Mouse (Mus musculus) hindbrain, embryonic 13.5 days (tissue): ENCODE measurements at regions not wholly inside any gene's neighbourhood (a gene's known extent, or its start where the extent isn't known, plus 50 kb on each side); places are given as distances from the start of the nearest gene placed in this dataset.
A peak's percentile ranks its signal among the peaks of the same experiment; 100 is the strongest.

ENCODE experiments used
- ATAC-seq: fragments of 200-750 bp; cut with Nextera tagmentation; 2 replicates; pipeline ENCODE4 v1.8.0; 2017; ENCODE audit warnings: moderate TSS enrichment; ENCODE audit not compliant: low FRiP score
- H3K27ac ChIP-seq: fragments of 300-500 bp; sonication (generic); 2 replicates; pipeline ENCODE4 v1.5.1; 2015; ENCODE audit warnings: inconsistent platforms, mild to moderate bottlenecking, moderate library complexity
- H3K27me3 ChIP-seq: fragments of 300-500 bp; sonication (generic); 2 replicates; pipeline ENCODE4 v1.6.1; 2015; ENCODE audit warnings: mild to moderate bottlenecking, inconsistent platforms
- H3K36me3 ChIP-seq: fragments of 300-500 bp; sonication (generic); 2 replicates; pipeline ENCODE4 v1.6.1; 2015; ENCODE audit warnings: mild to moderate bottlenecking, inconsistent platforms
- H3K4me1 ChIP-seq: fragments of 300-500 bp; sonication (generic); replicated peaks from 2 replicates; pipeline ENCODE4 v1.6.1; 2015; ENCODE audit warnings: inconsistent platforms
- H3K4me2 ChIP-seq: fragments of 300-500 bp; sonication (generic); 2 replicates; pipeline ENCODE4 v1.6.1; 2015; ENCODE audit warnings: inconsistent platforms, mild to moderate bottlenecking, moderate library complexity
- H3K4me3 ChIP-seq: fragments of 300-500 bp; sonication (generic); 2 replicates; pipeline ENCODE4 v1.5.1; 2015; ENCODE audit warnings: mild to moderate bottlenecking, inconsistent platforms
- H3K9ac ChIP-seq: fragments of 300-500 bp; sonication (generic); 2 replicates; pipeline ENCODE4 v1.6.1; 2015; ENCODE audit warnings: mild to moderate bottlenecking, inconsistent platforms
- H3K9me3 ChIP-seq: fragments of 300-500 bp; sonication (generic); 2 replicates; pipeline ENCODE4 v1.6.1; 2016; ENCODE audit warnings: inconsistent platforms
- WGBS: fragments of 180-500 bp; shearing (Covaris S2); methylation state at CpG from one replicate; pipeline ENCODE4 v1.1.7; 2015; 5-methylcytosine and 5-hydroxymethylcytosine counted together

- WGBS = 57% methylated on average over 5 of the region's 5 CpGs
- peaks cover 25% of the 10 kb centered on the region for H3K4me1 ChIP-seq
- no peak for ATAC-seq
- no peaks in the 10 kb centered on the region for H3K9me3 ChIP-seq
- no peak overlapping the region for H3K27ac ChIP-seq
- no peak overlapping the region for H3K9ac ChIP-seq
- no peak overlapping the region for H3K4me3 ChIP-seq
- H3K4me2 ChIP-seq = no peak overlapping the region
- H3K27me3 ChIP-seq = peaks cover 24% of the 10 kb centered on the region; the same call in 1 of the 2 replicates
- H3K36me3 ChIP-seq = no peaks in the 10 kb centered on the region
Observed at GRCm38 (mm10) chr7:136675041-136675440, 219.4 kb upstream of the Mgmt start.

- Histone ChIP-seq H3K9me3 (no peaks in the 10 kb centered on the region), H3K27ac (no peak overlapping the region), H3K4me1 (peaks cover 25% of the 10 kb centered on the region), H3K36me3 (no peaks in the 10 kb centered on the region), H3K27me3 (peaks cover 24% of the 10 kb centered on the region; the same call in 1 of the 2 replicates), H3K4me2 (no peak overlapping the region), H3K4me3 (no peak overlapping the region), H3K9ac (no peak overlapping the region)
- 26% methylated on average over 6 of the region's 6 CpGs for WGBS
- ATAC-seq = no peak
Observed at GRCm38 (mm10) chr7:136676104-136676503, 218.3 kb upstream of the Mgmt start.

GRCm38 (mm10) chr7:136676987-136677545 is 217.3 kb upstream of the Mgmt start:
- Histone ChIP-seq H3K9me3 (no peaks in the 10 kb centered on the region), H3K36me3 (no peaks in the 10 kb centered on the region), H3K4me3 (no peak overlapping the region), H3K27ac (no peak overlapping the region), H3K4me2 (0 out of 2 replicates have a peak overlapping the region, but pooled peaks have one; percentile 10), H3K27me3 (peaks cover 20% of the 10 kb centered on the region; the same call in 1 of the 2 replicates), H3K9ac (no peak overlapping the region), H3K4me1 (peaks cover 25% of the 10 kb centered on the region)
- no peak for ATAC-seq
- 45% methylated on average over 17 of the region's 17 CpGs for WGBS

GRCm38 (mm10) chr7:136689579-136689978 is 204.8 kb upstream of the Mgmt start:
- peaks cover 15% of the 10 kb centered on the region for H3K4me1 ChIP-seq
- no peak for ATAC-seq
- H3K4me3 ChIP-seq = no peak overlapping the region
- no peaks in the 10 kb centered on the region for H3K36me3 ChIP-seq
- no peak overlapping the region for H3K9ac ChIP-seq
- 45% methylated on average over 6 of the region's 6 CpGs for WGBS
- H3K4me2 ChIP-seq = peak overlapping the region; percentile 42
- H3K27ac ChIP-seq = no peak overlapping the region
- 0 out of 2 replicates have a peak, but pooled peaks cover 3% of the 10 kb centered on the region for H3K27me3 ChIP-seq
- H3K9me3 ChIP-seq = no peaks in the 10 kb centered on the region

GRCm38 (mm10) chr7:136706246-136706645 is 188.2 kb upstream of the Mgmt start:
- Histone ChIP-seq H3K27me3 (no peaks in the 10 kb centered on the region), H3K4me2 (no peak overlapping the region), H3K9me3 (no peaks in the 10 kb centered on the region), H3K4me1 (no peaks in the 10 kb centered on the region), H3K27ac (no peak overlapping the region), H3K9ac (no peak overlapping the region), H3K36me3 (no peaks in the 10 kb centered on the region), H3K4me3 (no peak overlapping the region)
- 75% methylated on average over 1 of the region's 1 CpGs for WGBS
- ATAC-seq = no peak

- no peaks in the 10 kb centered on the region for H3K27me3 ChIP-seq
- H3K27ac ChIP-seq = no peak overlapping the region
- WGBS = 86% methylated on average over 12 of the region's 12 CpGs
- ATAC-seq = no peak
- H3K4me3 ChIP-seq = no peak overlapping the region
- no peaks in the 10 kb centered on the region for H3K4me1 ChIP-seq
- no peaks in the 10 kb centered on the region for H3K36me3 ChIP-seq
- H3K9me3 ChIP-seq = no peaks in the 10 kb centered on the region
- H3K9ac ChIP-seq = no peak overlapping the region
- no peak overlapping the region for H3K4me2 ChIP-seq
Observed at GRCm38 (mm10) chr7:136707200-136708003, 187.0 kb upstream of the Mgmt start.

GRCm38 (mm10) chr7:136708004-136708435 is 186.4 kb upstream of the Mgmt start:
- Histone ChIP-seq H3K36me3 (no peaks in the 10 kb centered on the region), H3K4me2 (no peak overlapping the region), H3K27me3 (no peaks in the 10 kb centered on the region), H3K4me3 (no peak overlapping the region), H3K27ac (no peak overlapping the region), H3K4me1 (no peaks in the 10 kb centered on the region), H3K9me3 (no peaks in the 10 kb centered on the region), H3K9ac (no peak overlapping the region)
- ATAC-seq = no peak
- 64% methylated on average over 5 of the region's 5 CpGs for WGBS

- Histone ChIP-seq H3K9me3 (no peaks in the 10 kb centered on the region), H3K27ac (no peak overlapping the region), H3K36me3 (no peaks in the 10 kb centered on the region), H3K4me3 (no peak overlapping the region), H3K27me3 (no peaks in the 10 kb centered on the region), H3K4me2 (no peak overlapping the region), H3K4me1 (no peaks in the 10 kb centered on the region), H3K9ac (no peak overlapping the region)
- 72% methylated on average over 3 of the region's 3 CpGs for WGBS
- no peak for ATAC-seq
Observed at GRCm38 (mm10) chr7:136710653-136711052, 183.8 kb upstream of the Mgmt start.

- H3K27ac ChIP-seq = no peak overlapping the region
- no peaks in the 10 kb centered on the region for H3K9me3 ChIP-seq
- ATAC-seq = no peak
- H3K4me3 ChIP-seq = no peak overlapping the region
- no peaks in the 10 kb centered on the region for H3K4me1 ChIP-seq
- no peak overlapping the region for H3K9ac ChIP-seq
- H3K36me3 ChIP-seq = no peaks in the 10 kb centered on the region
- no peak overlapping the region for H3K4me2 ChIP-seq
- no peaks in the 10 kb centered on the region for H3K27me3 ChIP-seq
- 80% methylated on average over 16 of the region's 16 CpGs for WGBS
Observed at GRCm38 (mm10) chr7:136712962-136713640, 181.3 kb upstream of the Mgmt start.

GRCm38 (mm10) chr7:136727628-136728402 is 166.6 kb upstream of the Mgmt start:
- no peak for ATAC-seq
- Histone ChIP-seq H3K9me3 (no peaks in the 10 kb centered on the region), H3K4me2 (no peak overlapping the region), H3K27ac (no peak overlapping the region), H3K27me3 (no peaks in the 10 kb centered on the region), H3K9ac (no peak overlapping the region), H3K36me3 (no peaks in the 10 kb centered on the region), H3K4me1 (0 out of 2 replicates have a peak, but pooled peaks cover 2% of the 10 kb centered on the region), H3K4me3 (no peak overlapping the region)
- WGBS = 81% methylated on average over 1 of the region's 1 CpGs

GRCm38 (mm10) chr7:136742171-136742570 is 152.2 kb upstream of the Mgmt start:
- no peaks in the 10 kb centered on the region for H3K9me3 ChIP-seq
- H3K36me3 ChIP-seq = no peaks in the 10 kb centered on the region
- ATAC-seq = no peak
- no peak overlapping the region for H3K4me2 ChIP-seq
- H3K27ac ChIP-seq = no peak overlapping the region
- no peak overlapping the region for H3K9ac ChIP-seq
- no peak overlapping the region for H3K4me3 ChIP-seq
- 0 out of 2 replicates have a peak, but pooled peaks cover 7% of the 10 kb centered on the region for H3K4me1 ChIP-seq
- no peaks in the 10 kb centered on the region for H3K27me3 ChIP-seq
- WGBS = 82% methylated on average over 2 of the region's 2 CpGs

- Histone ChIP-seq H3K4me2 (no peak overlapping the region), H3K36me3 (no peaks in the 10 kb centered on the region), H3K27ac (no peak overlapping the region), H3K9me3 (no peaks in the 10 kb centered on the region), H3K27me3 (no peaks in the 10 kb centered on the region), H3K4me1 (no peaks in the 10 kb centered on the region), H3K9ac (no peak overlapping the region), H3K4me3 (no peak overlapping the region)
- WGBS = 89% methylated on average over 8 of the region's 8 CpGs
- ATAC-seq = no peak
Observed at GRCm38 (mm10) chr7:136745412-136745811, 149.0 kb upstream of the Mgmt start.
